Mouse (Mus musculus) bone marrow macrophage, adult 2 months (primary cell): Measurements from ENCODE around the gene Tdpoz5. TPM values are rescaled to one million over a fixed set of nuclear protein-coding genes. Genes with fewer than 3 reads are reported as not detected.
"Not testable (repeated sequence)": the region's sequence is repeated elsewhere in the genome, so short reads cannot be mapped to it uniquely, and the experiment has no call there.

Source experiments
- H3K27ac ChIP-seq: 2 replicates; pipeline ENCODE4 v1.5.1; 2012; ENCODE audit warnings: low read depth, low read length; ENCODE audit not compliant: insufficient read depth
- H3K4me1 ChIP-seq: 2 replicates; pipeline ENCODE4 v1.6.1; 2012; ENCODE audit warnings: low read length; ENCODE audit not compliant: control insufficient read depth, insufficient read depth
- H3K4me3 ChIP-seq: 2 replicates; pipeline ENCODE4 v1.5.1; 2012; ENCODE audit warnings: mild to moderate bottlenecking, low read length, moderate library complexity; ENCODE audit not compliant: insufficient read depth
- polyA plus RNA-seq: library from polyadenylated mRNA; stranded (reverse); fragments of >200 nt; gene quantifications from 2 replicates; pipeline ENCODE4 v1.2.4, GENCODE M21; 2012; ENCODE audit not compliant: missing spikeins, insufficient read depth, insufficient read length

Gene Tdpoz5
- not detected in 2 replicates for polyA plus RNA-seq

GRCm38 (mm10) chr3:93961214-93961613, at the start of gene Tdpoz5:
Gene Tdpoz5, minus strand, starts transcription at chr3:93961314.
- not testable (repeated sequence) for H3K4me1 ChIP-seq, H3K4me3 ChIP-seq, H3K27ac ChIP-seq

- H3K27ac ChIP-seq, H3K4me3 ChIP-seq, H3K4me1 ChIP-seq: not testable (repeated sequence)
Observed at GRCm38 (mm10) chr3:93968938-93969337, 7.8 kb upstream of the Tdpoz5 start.

GRCm38 (mm10) chr3:93943443-93943842, 17.7 kb downstream of the Tdpoz5 start, which contains the start of gene Gm9117:
Gene Gm9117, minus strand, starts transcription at chr3:93943543.
- not testable (repeated sequence) for H3K4me3 ChIP-seq, H3K4me1 ChIP-seq, H3K27ac ChIP-seq

GRCm38 (mm10) chr3:93938386-93938785, 22.7 kb downstream of the Tdpoz5 start:
- not testable (repeated sequence) for H3K27ac ChIP-seq, H3K4me1 ChIP-seq, H3K4me3 ChIP-seq

Other genes starting within 250 kb of the Tdpoz5 start
- not detected in 2 replicates for gene Gm5773, start 188.3 kb downstream of the Tdpoz5 start, polyA plus RNA-seq
- not detected in 2 replicates for gene Tdpoz4, start 164.9 kb downstream of the Tdpoz5 start, polyA plus RNA-seq
- gene Tdpoz3, start 135.3 kb downstream of the Tdpoz5 start, polyA plus RNA-seq, result not detected in 2 replicates
- gene Gm9117, start 17.8 kb downstream of the Tdpoz5 start, polyA plus RNA-seq, result not detected in 2 replicates
- not detected in 2 replicates for gene Gm9125, start 93.6 kb upstream of the Tdpoz5 start, polyA plus RNA-seq
- gene Gm10697, start 111.3 kb upstream of the Tdpoz5 start, polyA plus RNA-seq, result not detected in 2 replicates
- gene Gm10696, start 216.9 kb upstream of the Tdpoz5 start, polyA plus RNA-seq, result not detected in 2 replicates
- not detected in 2 replicates for gene Gm5286, start 235.4 kb upstream of the Tdpoz5 start, polyA plus RNA-seq